ENCODE assay signal across 8 mouse cellular contexts in genomic region chr3:136714307-136715039, GRCm38 (mm10).
"Had no signal": no experiment of that assay in that cellular context is flagged by ENCODE, and none has a peak within 500 bp of the region (broad histone marks: within the 10 kb centered on the region; RNA-seq: fewer than 3 reads in every experiment).

No protein-coding gene starts in this region.

- DNase-seq: kidney, adult 2 months; kidney, postnatal 14 days; lung, embryonic 14.5 days; lung, postnatal 14 days; retina, postnatal 1 day; spleen, adult 18-20 months; thymus, adult 2 months; thymus, postnatal 36 days had no signal
